Mouse (Mus musculus): ENCODE results near the gene Nfkbib. TPM values are rescaled to one million over a fixed set of nuclear protein-coding genes. Genes with fewer than 3 reads are reported as not detected.
A peak's percentile ranks its signal among the peaks of the same experiment; 100 is the strongest.

The Nfkbib gene
- total RNA-seq, 2 experiments from 2014 or later = 20.5 to 30.2 TPM

- peak in 1 of 2 experiments; percentile 43 for DNase-seq
- intact Hi-C loops (cut with DNase I) = loop anchor here (2.0 to 5.0 kb wide), 2 partner anchors 126 to 159 kb away; no protein-coding TSS in a partner anchor
These were observed 40.7 kb downstream of the Nfkbib start for GRCm38 (mm10) chr7:28726600-28726999.

- no peak for DNase-seq
- intact Hi-C loops (cut with DNase I) = loop anchor here (5.0 kb wide), 2 partner anchors 157 to 282 kb away; no protein-coding TSS in a partner anchor
These were observed 42.7 kb downstream of the Nfkbib start for GRCm38 (mm10) chr7:28724613-28725012.

GRCm38 (mm10) chr7:28722079-28722478 is 45.2 kb downstream of the Nfkbib start:
- intact Hi-C loops (cut with DNase I) = loop anchor here (5.0 kb wide), 1 partner anchor 280 kb away; no protein-coding TSS in a partner anchor
- DNase-seq = no peak

GRCm38 (mm10) chr7:28720753-28721537 is 46.4 kb downstream of the Nfkbib start:
- intact Hi-C loops (cut with DNase I) = loop anchor here (5.0 kb wide), 1 partner anchor 279 kb away; no protein-coding TSS in a partner anchor
- DNase-seq = no peak

- intact Hi-C loops (cut with DNase I) = loop anchor here (5.0 kb wide), 2 partner anchors 267 to 277 kb away; partner anchors contain the start of gene Lrfn1
- DNase-seq = no peak
These were observed 47.7 kb downstream of the Nfkbib start for GRCm38 (mm10) chr7:28719650-28720049.

- intact Hi-C loops (cut with DNase I) = loop anchor here (5.0 kb wide), 1 partner anchor 267 kb away; the partner anchor contains the start of gene Lrfn1
These were observed 48.2 kb downstream of the Nfkbib start for GRCm38 (mm10) chr7:28719159-28719558.

GRCm38 (mm10) chr7:28717726-28718125 is 49.6 kb downstream of the Nfkbib start:
- intact Hi-C loops (cut with DNase I) = loop anchor here (5.0 kb wide), 1 partner anchor 265 kb away; the partner anchor contains the start of gene Lrfn1
- DNase-seq = no peak

More at GRCm38 (mm10) chr7:28719159-28719558, 48.2 kb downstream of the Nfkbib start:
- DNase-seq = no peak

- intact Hi-C loops (cut with DNase I) = loop anchor here (5.0 kb wide), 1 partner anchor 264 kb away; the partner anchor contains the start of gene Lrfn1
- DNase-seq = peak; percentile 53 to 62
These were observed 50.6 kb downstream of the Nfkbib start, which contains the start of gene Fbxo17 for GRCm38 (mm10) chr7:28716590-28717281. Gene Fbxo17, plus strand, starts transcription at chr7:28716804.

- DNase-seq = no peak
- intact Hi-C loops (cut with DNase I) = loop anchor here (5.0 kb wide), 1 partner anchor 263 kb away; the partner anchor contains the start of gene Lrfn1
These were observed 51.7 kb downstream of the Nfkbib start for GRCm38 (mm10) chr7:28715598-28715997.

GRCm38 (mm10) chr7:28714667-28715066 is 52.6 kb downstream of the Nfkbib start:
- intact Hi-C loops (cut with DNase I) = loop anchor here (5.0 kb wide), 1 partner anchor 262 kb away; the partner anchor contains the start of gene Lrfn1
- DNase-seq = no peak

GRCm38 (mm10) chr7:28710962-28711361 is 56.4 kb downstream of the Nfkbib start:
- intact Hi-C loops (cut with DNase I) = no loop called here
- no peak for DNase-seq

GRCm38 (mm10) chr7:28709454-28709853 is 57.9 kb downstream of the Nfkbib start:
- intact Hi-C loops (cut with DNase I) = no loop called here
- no peak for DNase-seq

Other genes starting within 250 kb of the Nfkbib start
- not detected for gene Ifnl3, start 244.7 kb downstream of the Nfkbib start, total RNA-seq (2021)
- gene Sycn, start 226.6 kb downstream of the Nfkbib start, total RNA-seq (2021) = not detected
- gene Nccrp1, start 220.3 kb downstream of the Nfkbib start, total RNA-seq (2021) = not detected
- gene Samd4b, start 169.4 kb downstream of the Nfkbib start, total RNA-seq (2021) = 10 to 100 TPM; 11.6 to 13.9 TPM
- gene Pak4, start 169.3 kb downstream of the Nfkbib start, total RNA-seq (2021) = 1 to 10 TPM; 1.8 to 2.5 TPM
- not detected for gene Acp7, start 136.2 kb downstream of the Nfkbib start, total RNA-seq (2021)
- under 1 TPM; 0.59 to 0.69 TPM for gene Fbxo27, start 74.7 kb downstream of the Nfkbib start, total RNA-seq (2021)
- gene Fbxo17, start 50.7 kb downstream of the Nfkbib start, total RNA-seq (2021) = 1 to 10 TPM; 3.9 to 5.4 TPM
- 10 to 100 TPM; 33.5 to 34.6 TPM for gene Mrps12, start 25.7 kb downstream of the Nfkbib start, total RNA-seq (2021)
- gene Sars2, start 25.5 kb downstream of the Nfkbib start, total RNA-seq (2021) = 10 to 100 TPM; 14.6 to 16.0 TPM
- gene Ccer2, start 11.3 kb downstream of the Nfkbib start, total RNA-seq (2021) = not detected
- gene Sirt2, start 777 bp downstream of the Nfkbib start, total RNA-seq (2021) = 10 to 100 TPM; 85.5 to 86.4 TPM
- gene Rinl, start 21.5 kb upstream of the Nfkbib start, total RNA-seq (2021) = 1 to 10 TPM; 1.1 TPM
- 100 to 1,000 TPM; 111 to 131 TPM for gene Hnrnpl, start 41.0 kb upstream of the Nfkbib start, total RNA-seq (2021)
- gene Ech1, start 57.7 kb upstream of the Nfkbib start, total RNA-seq (2021) = 100 to 1,000 TPM; 214 to 252 TPM
- gene Lgals4, start 66.3 kb upstream of the Nfkbib start, total RNA-seq (2021) = 1 to 10 TPM; 2.5 to 3.1 TPM
- not detected for gene Lgals7, start 96.3 kb upstream of the Nfkbib start, total RNA-seq (2021)
- under 1 TPM in 1 of 2 experiments, not detected in 1; 0.15 TPM for gene Capn12, start 113.9 kb upstream of the Nfkbib start, total RNA-seq (2021)
- 10 to 100 TPM; 31.6 to 35.1 TPM for gene Actn4, start 194.8 kb upstream of the Nfkbib start, total RNA-seq (2021)
- gene Eif3k, start 214.4 kb upstream of the Nfkbib start, total RNA-seq (2021) = 100 to 1,000 TPM; 119 to 125 TPM
- gene Map4k1, start 214.5 kb upstream of the Nfkbib start, total RNA-seq (2021) = under 1 TPM; 0.27 to 0.46 TPM